Mouse (Mus musculus) stomach, postnatal 0 days (tissue): ENCODE results near the gene Kcnj14. TPM values are rescaled to one million over a fixed set of nuclear protein-coding genes. Genes with fewer than 3 reads are reported as not detected.

Source experiments
- ATAC-seq: fragments of 200-750 bp; cut with Nextera tagmentation; 2 replicates; pipeline ENCODE4 v1.8.0; 2017; ENCODE audit not compliant: low FRiP score, low TSS enrichment
- DNase-seq: peaks from one replicate; pipeline ENCODE4 v3.0.0-alpha.2; 2016; ENCODE audit warnings: low spot score
- H3K27ac ChIP-seq: fragments of 300-500 bp; sonication (generic); replicated peaks from 2 replicates; pipeline ENCODE4 v1.5.1; 2014; ENCODE audit warnings: mild to moderate bottlenecking, control low read depth
- H3K27me3 ChIP-seq: fragments of 300-500 bp; sonication (generic); 2 replicates; pipeline ENCODE4 v1.6.1; 2014; ENCODE audit warnings: low read length; ENCODE audit not compliant: control insufficient read depth, insufficient read depth
- H3K36me3 ChIP-seq: fragments of 300-500 bp; sonication (generic); 2 replicates; pipeline ENCODE4 v1.6.1; 2014; ENCODE audit warnings: low read length, mixed read lengths; ENCODE audit not compliant: control insufficient read depth, insufficient read depth
- H3K4me1 ChIP-seq: fragments of 300-500 bp; sonication (generic); replicated peaks from 2 replicates; pipeline ENCODE4 v1.6.1; 2014; ENCODE audit warnings: antibody characterized with exemption; ENCODE audit not compliant: control insufficient read depth, insufficient read depth
- H3K4me2 ChIP-seq: fragments of 300-500 bp; sonication (generic); replicated peaks from 2 replicates; pipeline ENCODE4 v1.6.1; 2014; ENCODE audit warnings: low read depth, mild to moderate bottlenecking, control low read depth, moderate library complexity
- H3K4me3 ChIP-seq: fragments of 300-500 bp; sonication (generic); 2 replicates; pipeline ENCODE4 v1.5.1; 2014; ENCODE audit warnings: low read depth, low read length, control low read depth
- H3K9ac ChIP-seq: fragments of 300-500 bp; sonication (generic); 2 replicates; pipeline ENCODE4 v1.6.1; 2014; ENCODE audit warnings: mild to moderate bottlenecking, low read length, control low read depth, mixed read lengths
- H3K9me3 ChIP-seq: fragments of 300-500 bp; sonication (generic); 2 replicates; pipeline ENCODE4 v1.6.1; 2016; ENCODE audit warnings: low read length; ENCODE audit not compliant: control insufficient read depth
- CTCF ChIP-seq: IDR thresholded peaks from 2 replicates; pipeline ENCODE4 v1.5.1; 2016; ENCODE audit warnings: antibody characterized with exemption, low read depth, mild to moderate bottlenecking, moderate library complexity
- EP300 ChIP-seq: optimal IDR thresholded peaks from 2 replicates; pipeline ENCODE3; 2016; ENCODE audit warnings: antibody characterized with exemption
- WGBS: fragments of 180-500 bp; shearing (Covaris S2); extraction: QIAGEN DNeasy Blood & Tissue Kit; methylation state at CpG from one replicate; pipeline ENCODE4 v1.1.7; 2014; 5-methylcytosine and 5-hydroxymethylcytosine counted together
- polyA plus RNA-seq: library from polyadenylated mRNA; unstranded; fragments of >200 nt; fragmentation: Nextera tagmentation; extraction: Ambion mirVana; gene quantifications from 2 replicates; pipeline ENCODE4 v1.2.1, GENCODE M21; 2015

Gene Kcnj14
- polyA plus RNA-seq, 1 experiment from 2014 or later = 0.22 TPM

DNA sequence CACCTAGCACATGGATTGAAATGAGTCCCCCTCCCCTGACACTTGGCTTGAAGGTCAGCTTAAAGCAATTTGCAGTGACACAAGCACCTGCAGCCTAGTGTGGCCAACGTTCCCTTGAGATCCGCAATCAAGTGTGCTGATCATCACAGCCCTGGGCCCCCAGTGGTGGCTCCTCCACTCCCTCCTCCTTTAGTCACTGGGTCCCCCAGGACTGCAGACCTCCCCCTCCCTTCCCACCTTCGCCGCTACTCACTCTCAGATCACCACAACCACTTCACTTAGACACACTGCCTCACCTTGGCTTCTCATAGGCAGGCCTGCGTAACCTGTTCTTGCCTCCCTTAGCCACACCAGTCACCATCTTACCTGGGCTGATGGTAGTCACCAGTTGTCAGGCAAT, 18.6 kb downstream of the Kcnj14 start:
- no peak for TF ChIP-seq EP300
- H3K36me3 ChIP-seq = peaks cover 33% of the 10 kb centered on the region
- H3K9me3 ChIP-seq = no peaks in the 10 kb centered on the region
- ATAC-seq = no peak
- no peak overlapping the region for H3K9ac ChIP-seq
- WGBS = 65% methylated on average over 5 of the region's 5 CpGs
- no peaks in the 10 kb centered on the region for H3K4me1 ChIP-seq
- H3K27me3 ChIP-seq = no peaks in the 10 kb centered on the region
- H3K27ac ChIP-seq = no peak overlapping the region
- DNase-seq = no peak
- no peak overlapping the region for H3K4me2 ChIP-seq
- no peak overlapping the region for H3K4me3 ChIP-seq

DNA sequence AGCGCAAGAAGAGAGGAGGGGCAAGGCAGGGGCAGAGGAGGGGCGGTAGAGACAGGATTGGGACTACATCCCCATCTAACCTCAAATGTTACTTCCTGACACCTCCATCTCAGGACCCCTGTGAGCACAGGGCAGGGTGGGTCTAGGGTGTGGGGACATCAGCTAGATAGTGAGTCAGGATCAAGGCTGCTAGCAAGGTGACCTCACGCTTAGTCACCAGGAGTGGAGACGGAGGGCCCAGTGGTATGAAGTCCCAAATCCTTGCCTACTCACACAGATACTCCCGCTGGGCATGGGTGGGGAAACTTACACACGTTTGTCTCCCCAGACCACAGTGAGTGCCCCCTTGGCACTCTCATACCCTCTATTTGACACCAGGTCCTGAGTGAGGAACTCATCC, 22.0 kb downstream of the Kcnj14 start:
- no peak overlapping the region for H3K4me2 ChIP-seq
- no peaks in the 10 kb centered on the region for H3K9me3 ChIP-seq
- WGBS = 76% methylated on average over 5 of the region's 6 CpGs
- TF ChIP-seq CTCF = no peak
- TF ChIP-seq EP300 = no peak
- H3K4me1 ChIP-seq = 0 out of 2 replicates have a peak, but pooled peaks cover 5% of the 10 kb centered on the region
- H3K36me3 ChIP-seq = peaks cover 6% of the 10 kb centered on the region; the same call in 1 of the 2 replicates
- no peak overlapping the region for H3K4me3 ChIP-seq
- DNase-seq = no peak
- H3K27ac ChIP-seq = no peak overlapping the region
- no peaks in the 10 kb centered on the region for H3K27me3 ChIP-seq
- H3K9ac ChIP-seq = no peak overlapping the region
- ATAC-seq = no peak

DNA sequence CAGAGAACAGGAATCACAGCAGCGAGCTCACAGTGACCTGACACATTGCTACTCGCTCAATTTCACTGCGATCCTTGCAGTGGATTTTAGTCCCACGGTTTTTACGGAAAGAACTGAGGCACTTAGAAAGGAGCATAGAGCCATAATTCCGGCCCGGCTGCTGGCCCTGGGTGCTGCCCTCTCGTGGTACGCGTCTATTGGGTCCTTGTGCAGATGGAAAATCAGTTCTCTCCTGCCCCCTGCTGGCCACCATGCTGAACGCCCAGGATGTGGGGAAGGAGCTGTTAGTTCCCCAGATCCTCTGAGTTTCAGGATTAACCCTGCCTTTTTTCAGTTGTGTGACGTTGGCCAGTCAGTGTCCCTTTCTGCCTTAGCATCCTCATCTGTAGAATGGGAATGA, 23.2 kb downstream of the Kcnj14 start:
- Histone ChIP-seq H3K27me3 (no peaks in the 10 kb centered on the region), H3K4me1 (0 out of 2 replicates have a peak, but pooled peaks cover 5% of the 10 kb centered on the region), H3K4me2 (peak overlapping the region; percentile 59), H3K9me3 (no peaks in the 10 kb centered on the region), H3K27ac (peak overlapping the region; percentile 58; the same call in 1 of the 2 replicates), H3K9ac (peak overlapping the region; percentile 50; the same call in 1 of the 2 replicates), H3K4me3 (peak overlapping the region; percentile 33), H3K36me3 (no peaks in the 10 kb centered on the region)
- TF ChIP-seq CTCF (peak; percentile 100), EP300 (no peak)
- DNase-seq = peak; percentile 96
- WGBS = 2% methylated on average over 12 of the region's 12 CpGs
- ATAC-seq = peak; percentile 74

DNA sequence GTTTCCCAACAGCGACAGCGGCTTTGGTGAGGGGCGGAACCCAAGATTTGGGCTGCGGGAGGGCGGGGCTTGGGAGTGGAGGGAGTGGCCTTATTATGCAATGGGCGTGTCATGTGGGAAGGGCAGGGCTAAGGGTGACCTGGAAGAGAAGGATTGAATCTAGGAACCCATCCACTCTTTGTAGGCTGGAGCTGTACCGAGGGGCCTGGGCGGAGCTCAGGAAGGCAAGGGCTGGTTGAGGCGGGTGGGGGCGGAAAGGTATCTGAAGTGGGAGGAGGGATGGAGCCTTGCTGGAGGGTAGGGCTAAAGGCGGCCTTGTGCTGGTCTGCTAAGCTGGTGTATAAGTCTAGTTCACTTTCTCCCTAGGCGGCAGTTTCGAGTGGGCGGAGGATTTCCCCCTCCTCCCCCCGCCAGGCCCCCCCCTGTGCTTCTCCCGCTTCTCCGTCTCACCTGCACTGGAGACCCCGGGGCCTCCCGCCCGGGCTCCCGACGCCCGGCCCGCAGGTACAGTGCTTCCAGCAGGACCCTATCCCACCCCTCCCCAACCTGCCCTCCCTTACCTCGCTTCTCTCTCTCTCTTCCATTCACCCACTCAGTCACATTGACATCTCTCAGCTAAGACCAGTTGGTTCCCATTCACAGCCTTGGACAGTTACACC, 23.9 kb downstream of the Kcnj14 start:
- Histone ChIP-seq H3K4me2 (peak overlapping the region; percentile 59), H3K4me3 (peak overlapping the region; percentile 33), H3K4me1 (0 out of 2 replicates have a peak, but pooled peaks cover 5% of the 10 kb centered on the region), H3K9ac (peak overlapping the region; percentile 50), H3K36me3 (no peaks in the 10 kb centered on the region), H3K27me3 (no peaks in the 10 kb centered on the region), H3K9me3 (no peaks in the 10 kb centered on the region), H3K27ac (peak overlapping the region; percentile 58)
- peak; percentile 74 for ATAC-seq
- DNase-seq = peak; percentile 73
- TF ChIP-seq EP300 (no peak), CTCF (no peak)
- whole genome bisulfite sequencing = 28% methylated on average over 16 of the region's 25 CpGs

DNA sequence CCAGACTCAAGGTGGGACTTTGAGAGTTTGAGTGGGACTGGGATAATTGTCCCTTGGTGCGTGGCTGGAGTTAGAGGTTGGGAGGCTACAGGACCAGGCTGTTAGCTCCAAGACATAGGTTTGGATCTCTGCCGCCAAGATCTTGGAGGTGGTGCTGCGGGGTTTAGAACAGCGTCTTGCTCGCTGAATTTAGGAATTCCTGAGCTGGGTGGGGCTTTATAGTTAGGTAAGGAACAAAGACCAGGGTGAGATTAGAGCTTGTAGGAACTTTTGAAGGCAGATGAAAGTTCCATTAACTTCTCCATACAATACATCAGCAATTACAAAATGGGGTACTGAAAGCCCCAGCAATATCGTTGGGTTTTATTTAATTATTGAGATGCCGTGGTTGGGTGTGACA, 24.6 kb downstream of the Kcnj14 start:
- ATAC-seq (no peak), DNase-seq (no peak)
- TF ChIP-seq EP300 (no peak), CTCF (no peak)
- H3K27me3 ChIP-seq = no peaks in the 10 kb centered on the region
- no peak overlapping the region for H3K9ac ChIP-seq
- peak overlapping the region; percentile 59 for H3K4me2 ChIP-seq
- H3K36me3 ChIP-seq = no peaks in the 10 kb centered on the region
- H3K27ac ChIP-seq = peak overlapping the region; percentile 50; the same call in 1 of the 2 replicates
- no peaks in the 10 kb centered on the region for H3K9me3 ChIP-seq
- WGBS = 33% methylated on average over 7 of the region's 7 CpGs
- H3K4me3 ChIP-seq = peak overlapping the region; percentile 33
- H3K4me1 ChIP-seq = 0 out of 2 replicates have a peak, but pooled peaks cover 5% of the 10 kb centered on the region

DNA sequence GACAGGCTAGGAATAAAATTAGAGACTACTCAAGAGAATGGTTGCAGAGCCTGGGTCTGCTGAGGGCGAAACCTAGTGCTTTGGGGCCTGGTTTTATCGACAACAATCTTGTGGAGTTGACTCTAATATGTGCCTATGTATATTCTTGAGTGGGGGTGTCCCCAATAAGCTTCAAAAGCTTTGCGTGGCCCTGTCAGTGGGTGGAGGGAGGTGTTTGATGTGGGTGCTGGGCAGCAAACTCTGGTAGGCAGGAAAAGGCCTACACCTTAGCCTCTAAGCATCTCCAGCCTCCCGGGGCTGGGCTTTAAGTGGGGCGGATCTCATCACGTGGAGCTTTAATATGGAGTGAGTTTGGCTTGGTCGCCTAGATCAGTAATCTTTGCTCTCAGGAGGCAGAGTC, 25.7 kb downstream of the Kcnj14 start:
- Histone ChIP-seq H3K4me3 (no peak overlapping the region), H3K9ac (no peak overlapping the region), H3K4me1 (0 out of 2 replicates have a peak, but pooled peaks cover 5% of the 10 kb centered on the region), H3K9me3 (no peaks in the 10 kb centered on the region), H3K27me3 (no peaks in the 10 kb centered on the region), H3K36me3 (no peaks in the 10 kb centered on the region), H3K27ac (no peak overlapping the region), H3K4me2 (peak overlapping the region; percentile 81)
- 61% methylated on average over 7 of the region's 7 CpGs for WGBS
- no peak for DNase-seq
- TF ChIP-seq EP300 = no peak
- TF ChIP-seq CTCF = no peak
- no peak for ATAC-seq
